Mouse (Mus musculus) midbrain, embryonic 11.5 days (tissue): ENCODE measurements around the gene Snrk. TPM values are rescaled to one million over a fixed set of nuclear protein-coding genes. Genes with fewer than 3 reads are reported as not detected.

Experiments used
- ATAC-seq: fragments of 200-750 bp; cut with Nextera tagmentation; 2 replicates; pipeline ENCODE4 v1.8.0; 2017; ENCODE audit warnings: moderate TSS enrichment, moderate library complexity; ENCODE audit not compliant: low FRiP score
- DNase-seq: peaks from one replicate; pipeline ENCODE4 v3.0.0; 2015; ENCODE audit warnings: low spot score; ENCODE audit errors: missing footprints
- H3K27ac ChIP-seq: fragments of 300-500 bp; sonication (generic); 2 replicates; pipeline ENCODE4 v1.5.1; 2014; ENCODE audit warnings: low read depth, low read length
- H3K27me3 ChIP-seq: fragments of 300-500 bp; sonication (generic); 2 replicates; pipeline ENCODE4 v1.6.1; 2014; ENCODE audit warnings: mild to moderate bottlenecking, low read length, moderate library complexity, mixed read lengths; ENCODE audit not compliant: control insufficient read depth, insufficient read depth
- H3K36me3 ChIP-seq: fragments of 300-500 bp; sonication (generic); 2 replicates; pipeline ENCODE4 v1.6.1; 2014; ENCODE audit warnings: mild to moderate bottlenecking, low read length, moderate library complexity, mixed read lengths; ENCODE audit not compliant: control insufficient read depth, insufficient read depth
- H3K4me1 ChIP-seq: fragments of 300-500 bp; sonication (generic); 2 replicates; pipeline ENCODE4 v1.6.1; 2014; ENCODE audit warnings: low read length; ENCODE audit not compliant: control insufficient read depth, insufficient read depth
- H3K4me2 ChIP-seq: fragments of 300-500 bp; sonication (generic); 2 replicates; pipeline ENCODE4 v1.6.1; 2014; ENCODE audit warnings: mild to moderate bottlenecking, moderate library complexity
- H3K4me3 ChIP-seq: fragments of 300-500 bp; sonication (generic); 2 replicates; pipeline ENCODE4 v1.5.1; 2014; ENCODE audit warnings: low read depth, low read length
- H3K9ac ChIP-seq: fragments of 300-500 bp; sonication (generic); 2 replicates; pipeline ENCODE4 v1.6.1; 2014; ENCODE audit warnings: low read length
- H3K9me3 ChIP-seq: fragments of 300-500 bp; sonication (generic); 2 replicates; pipeline ENCODE4 v1.6.1; 2016; ENCODE audit warnings: low read length; ENCODE audit not compliant: control insufficient read depth
- WGBS: fragments of 180-500 bp; shearing (Covaris S2); extraction: QIAGEN DNeasy Blood & Tissue Kit; methylation state at CpG from one replicate; pipeline ENCODE4 v1.1.7; 2014; 5-methylcytosine and 5-hydroxymethylcytosine counted together
- polyA plus RNA-seq: library from polyadenylated mRNA; unstranded; fragments of >200 nt; fragmentation: Nextera tagmentation; extraction: Ambion mirVana; gene quantifications from 2 replicates; pipeline ENCODE4 v1.2.1, GENCODE M21; 2014

Gene Snrk
- polyA plus RNA-seq, 1 experiment from 2014 or later: 24.9 TPM

GRCm38 (mm10) chr9:122193361-122193760 lies 76.3 kb downstream of the Snrk start:
- H3K27me3 ChIP-seq: no peaks in the 10 kb centered on the region
- no peak overlapping the region for H3K9ac ChIP-seq
- ATAC-seq: no peak
- WGBS: 85% methylated on average over 5 of the region's 5 CpGs
- no peak for DNase-seq
- H3K4me2 ChIP-seq: no peak overlapping the region
- H3K9me3 ChIP-seq: no peaks in the 10 kb centered on the region
- no peak overlapping the region for H3K4me3 ChIP-seq
- H3K4me1 ChIP-seq: no peaks in the 10 kb centered on the region
- no peaks in the 10 kb centered on the region for H3K36me3 ChIP-seq
- no peak overlapping the region for H3K27ac ChIP-seq

- no peak overlapping the region for H3K4me2 ChIP-seq
- ATAC-seq: no peak
- no peaks in the 10 kb centered on the region for H3K4me1 ChIP-seq
- no peak overlapping the region for H3K9ac ChIP-seq
- no peak overlapping the region for H3K4me3 ChIP-seq
- H3K36me3 ChIP-seq: no peaks in the 10 kb centered on the region
- no peak for DNase-seq
- H3K9me3 ChIP-seq: no peaks in the 10 kb centered on the region
- no peaks in the 10 kb centered on the region for H3K27me3 ChIP-seq
- 87% methylated on average over 5 of the region's 5 CpGs for WGBS
- H3K27ac ChIP-seq: no peak overlapping the region
Measured at GRCm38 (mm10) chr9:122193823-122194222, 76.8 kb downstream of the Snrk start.

GRCm38 (mm10) chr9:122195042-122195682 lies 78.1 kb downstream of the Snrk start:
- Histone ChIP-seq H3K4me2 (no peak overlapping the region), H3K9ac (no peak overlapping the region), H3K36me3 (no peaks in the 10 kb centered on the region), H3K4me3 (no peak overlapping the region), H3K4me1 (no peaks in the 10 kb centered on the region; the same call in 1 of the 2 replicates), H3K27me3 (no peaks in the 10 kb centered on the region), H3K9me3 (no peaks in the 10 kb centered on the region), H3K27ac (no peak overlapping the region)
- WGBS: 88% methylated on average over 5 of the region's 5 CpGs
- ATAC-seq (no peak), DNase-seq (no peak)

GRCm38 (mm10) chr9:122197021-122197420 lies 80.0 kb downstream of the Snrk start:
- Histone ChIP-seq H3K9me3 (no peaks in the 10 kb centered on the region), H3K9ac (no peak overlapping the region), H3K4me1 (no peaks in the 10 kb centered on the region; the same call in 1 of the 2 replicates), H3K4me3 (no peak overlapping the region), H3K27me3 (no peaks in the 10 kb centered on the region), H3K4me2 (no peak overlapping the region), H3K36me3 (no peaks in the 10 kb centered on the region), H3K27ac (no peak overlapping the region)
- DNase-seq (no peak), ATAC-seq (no peak)
- 89% methylated on average over 5 of the region's 5 CpGs for WGBS

GRCm38 (mm10) chr9:122198621-122199020 lies 81.6 kb downstream of the Snrk start:
- Histone ChIP-seq H3K4me1 (no peaks in the 10 kb centered on the region; the same call in 1 of the 2 replicates), H3K27ac (no peak overlapping the region), H3K36me3 (no peaks in the 10 kb centered on the region), H3K4me2 (no peak overlapping the region), H3K9ac (no peak overlapping the region; the same call in 1 of the 2 replicates), H3K4me3 (no peak overlapping the region), H3K9me3 (no peaks in the 10 kb centered on the region), H3K27me3 (no peaks in the 10 kb centered on the region)
- DNase-seq (no peak), ATAC-seq (no peak)
- 84% methylated on average over 3 of the region's 3 CpGs for whole genome bisulfite sequencing

- WGBS: 35% methylated on average over 6 of the region's 6 CpGs
- H3K27me3 ChIP-seq: no peaks in the 10 kb centered on the region
- H3K36me3 ChIP-seq: no peaks in the 10 kb centered on the region
- DNase-seq (no peak), ATAC-seq (no peak)
- H3K27ac ChIP-seq: no peak overlapping the region
- no peaks in the 10 kb centered on the region; the same call in 1 of the 2 replicates for H3K4me1 ChIP-seq
- H3K9me3 ChIP-seq: no peaks in the 10 kb centered on the region
- no peak overlapping the region for H3K4me3 ChIP-seq
- H3K4me2 ChIP-seq: no peak overlapping the region
- no peak overlapping the region for H3K9ac ChIP-seq
Measured at GRCm38 (mm10) chr9:122199253-122199652, 82.2 kb downstream of the Snrk start.

GRCm38 (mm10) chr9:122204508-122204907 lies 87.4 kb downstream of the Snrk start:
- no peaks in the 10 kb centered on the region for H3K27me3 ChIP-seq
- H3K27ac ChIP-seq: no peak overlapping the region
- H3K9ac ChIP-seq: no peak overlapping the region
- ATAC-seq (no peak), DNase-seq (no peak)
- no peak overlapping the region for H3K4me2 ChIP-seq
- H3K36me3 ChIP-seq: no peaks in the 10 kb centered on the region
- no peaks in the 10 kb centered on the region; the same call in 1 of the 2 replicates for H3K4me1 ChIP-seq
- H3K4me3 ChIP-seq: no peak overlapping the region
- no peaks in the 10 kb centered on the region for H3K9me3 ChIP-seq
- WGBS: 73% methylated on average over 7 of the region's 7 CpGs

GRCm38 (mm10) chr9:122205543-122206200 lies 88.6 kb downstream of the Snrk start:
- Histone ChIP-seq H3K27me3 (no peaks in the 10 kb centered on the region), H3K4me3 (no peak overlapping the region), H3K9me3 (no peaks in the 10 kb centered on the region), H3K9ac (no peak overlapping the region), H3K4me1 (no peaks in the 10 kb centered on the region), H3K27ac (no peak overlapping the region), H3K36me3 (no peaks in the 10 kb centered on the region), H3K4me2 (no peak overlapping the region)
- DNase-seq (no peak), ATAC-seq (no peak)
- WGBS: 73% methylated on average over 11 of the region's 11 CpGs

- Histone ChIP-seq H3K36me3 (no peaks in the 10 kb centered on the region), H3K4me3 (no peak overlapping the region), H3K4me2 (no peak overlapping the region), H3K9me3 (no peaks in the 10 kb centered on the region), H3K4me1 (no peaks in the 10 kb centered on the region), H3K27ac (no peak overlapping the region), H3K9ac (no peak overlapping the region), H3K27me3 (no peaks in the 10 kb centered on the region)
- DNase-seq (no peak), ATAC-seq (no peak)
- WGBS: 76% methylated on average over 4 of the region's 4 CpGs
Measured at GRCm38 (mm10) chr9:122208311-122208710, 91.2 kb downstream of the Snrk start.
